Mouse (Mus musculus): ENCODE measurements at regions not wholly inside any gene's neighbourhood (a gene's known extent, or its start where the extent isn't known, plus 50 kb on each side); places are given as distances from the start of the nearest gene placed in this dataset.
A peak's percentile ranks its signal among the peaks of the same experiment; 100 is the strongest.

- DNase-seq, result peak; percentile 27
Measured at GRCm38 (mm10) chrX:166971721-166972120, 237.4 kb downstream of the Tmsb4x start.

- no peak for DNase-seq
Measured at GRCm38 (mm10) chrX:166964656-166965582, 244.2 kb downstream of the Tmsb4x start.

GRCm38 (mm10) chrX:166952528-166953189, 256.5 kb downstream of the Tmsb4x start:
- no peak for DNase-seq

- no peak for DNase-seq
Measured at GRCm38 (mm10) chrX:166951011-166951410, 258.1 kb downstream of the Tmsb4x start.

- DNase-seq, result no peak
Measured at GRCm38 (mm10) chrX:166945915-166946314, 263.2 kb downstream of the Tmsb4x start.

GRCm38 (mm10) chrX:166945476-166945875, 263.6 kb downstream of the Tmsb4x start:
- DNase-seq, result no peak

- no peak for DNase-seq
Measured at GRCm38 (mm10) chrX:166933766-166934165, 275.3 kb downstream of the Tmsb4x start.

- no peak for DNase-seq
Measured at GRCm38 (mm10) chrX:166932472-166932871, 276.6 kb downstream of the Tmsb4x start.

GRCm38 (mm10) chrX:166931048-166931447, 278.1 kb downstream of the Tmsb4x start:
- peak; percentile 27 for DNase-seq

- DNase-seq, result no peak
Measured at GRCm38 (mm10) chrX:166929716-166930420, 279.2 kb downstream of the Tmsb4x start.

GRCm38 (mm10) chrX:166915356-166915953, 293.7 kb downstream of the Tmsb4x start:
- no peak for DNase-seq

- DNase-seq, result no peak
Measured at GRCm38 (mm10) chrX:166906602-166907001, 302.5 kb downstream of the Tmsb4x start.

- no peak for DNase-seq
Measured at GRCm38 (mm10) chrX:166900761-166901160, 308.4 kb downstream of the Tmsb4x start.

- peak; percentile 23 for DNase-seq
Measured at GRCm38 (mm10) chrX:166895199-166895598, 309.7 kb upstream of the Egfl6 start.

- DNase-seq, result no peak
Measured at GRCm38 (mm10) chrX:166886417-166886816, 300.9 kb upstream of the Egfl6 start.

- no peak for DNase-seq
Measured at GRCm38 (mm10) chrX:166869515-166869914, 284.0 kb upstream of the Egfl6 start.

GRCm38 (mm10) chrX:166867692-166868091, 282.2 kb upstream of the Egfl6 start:
- DNase-seq, result no peak

Small RNA genes lying in the stretch of these regions (microRNA-seq; reads per million reads assigned to microRNA genes)
- gene Gm22368 (0 reads per million in 2 experiments), gene Gm44376 (0 reads per million in 2 experiments)
